Mouse (Mus musculus) mouse embryonic stem cell (cell line): ENCODE measurements around the gene Grm7.

Source experiments
- in situ Hi-C, 2 experiments: fragments of 300-500 bp; cut with MboI; formaldehyde crosslinking; loops; 1 replicate in 1 of 2; 3 replicates in 1 of 2; pipeline ENCODE4 v1.14.3; 2019 to 2020; ENCODE audit warnings: low sequenced_read_pairs in 2 of 2, low pct_unique_long_range_greater_than_20kb in 1 of 2, mixed read lengths in 1 of 2; ENCODE audit not compliant: unreplicated experiment in 1 of 2

Gene Grm7

DNA sequence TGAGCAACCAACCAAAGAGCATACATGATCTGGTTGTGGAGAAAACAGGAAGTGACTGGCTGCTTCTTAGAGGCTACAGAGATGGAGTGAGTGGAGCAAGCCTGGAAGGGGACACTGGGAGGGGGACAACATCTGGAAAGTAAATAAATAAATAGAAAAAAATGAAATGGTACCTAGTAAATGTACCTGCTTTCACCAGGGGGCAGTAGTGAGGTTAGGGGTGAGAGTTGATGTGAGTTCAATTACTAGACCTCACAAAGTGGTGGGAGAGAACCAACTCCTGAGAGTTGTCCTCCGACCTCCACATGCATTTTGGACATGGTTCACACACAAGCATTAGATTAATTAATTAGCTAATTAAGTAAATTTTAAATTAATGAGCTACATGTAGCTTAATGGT is 615.8 kb downstream of the Grm7 start:
- in situ Hi-C loops: no loop called here

DNA sequence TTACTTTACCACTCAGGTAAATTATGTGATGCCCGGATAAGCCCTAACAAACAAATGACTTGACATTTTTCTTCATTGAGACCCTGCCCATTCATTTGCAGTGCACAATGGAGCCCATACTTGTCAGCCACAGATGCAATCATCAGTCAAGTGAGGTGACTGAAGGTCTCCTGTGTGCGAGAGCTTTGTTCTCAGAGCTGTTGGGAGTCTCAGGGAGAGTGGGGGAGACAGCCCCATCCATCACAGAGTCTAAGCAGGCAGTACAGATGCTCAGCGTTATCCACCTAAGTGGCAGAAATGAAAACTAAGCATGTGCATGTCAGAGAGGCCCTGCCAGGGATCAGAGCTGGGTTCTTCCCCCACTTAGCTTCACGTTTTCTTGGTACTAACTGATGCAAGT is 631.3 kb downstream of the Grm7 start:
- in situ Hi-C loops: no loop called here

DNA sequence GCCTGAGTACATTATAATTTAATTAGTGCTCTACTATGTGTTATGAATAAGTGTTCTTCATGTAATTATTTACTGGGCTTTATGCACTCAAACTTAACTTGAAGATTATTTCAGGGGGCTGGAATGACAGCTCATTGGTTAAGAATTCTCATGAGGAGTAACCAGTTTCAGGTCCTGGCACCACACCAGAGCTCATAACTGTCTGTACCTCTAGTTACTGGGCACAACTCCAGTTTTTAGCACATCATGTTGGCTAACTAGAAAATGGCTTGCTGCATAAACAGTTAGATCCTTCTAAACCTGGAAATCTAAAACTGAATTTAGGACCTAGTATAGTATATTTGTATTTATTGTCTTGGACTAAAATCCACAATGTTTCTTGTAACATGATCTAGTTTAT is 633.1 kb downstream of the Grm7 start:
- in situ Hi-C loops: no loop called here

DNA sequence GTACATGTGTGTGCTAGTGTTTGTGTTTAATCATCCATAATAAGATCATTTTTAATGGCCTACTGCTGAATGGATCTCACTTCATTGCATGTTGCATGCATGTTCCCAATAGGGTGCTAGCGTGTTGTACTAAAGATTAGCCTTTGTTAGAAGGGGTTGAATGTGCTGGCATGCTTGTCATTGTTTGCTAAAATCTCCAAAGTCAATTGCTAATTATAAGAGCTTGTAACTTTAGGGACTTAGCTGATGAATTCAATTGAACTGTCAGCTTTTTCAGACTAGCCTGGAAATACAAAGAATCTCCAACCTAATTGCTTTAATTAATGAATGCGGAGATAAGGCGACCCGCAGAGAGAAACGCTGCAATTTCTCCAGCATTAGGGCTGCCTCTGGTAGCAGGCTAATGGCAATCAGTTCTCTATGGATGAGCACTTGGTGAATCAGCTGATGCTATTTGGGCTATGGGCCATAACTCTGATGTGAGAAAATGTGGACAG is 648.2 kb downstream of the Grm7 start:
- in situ Hi-C loops: no loop called here

DNA sequence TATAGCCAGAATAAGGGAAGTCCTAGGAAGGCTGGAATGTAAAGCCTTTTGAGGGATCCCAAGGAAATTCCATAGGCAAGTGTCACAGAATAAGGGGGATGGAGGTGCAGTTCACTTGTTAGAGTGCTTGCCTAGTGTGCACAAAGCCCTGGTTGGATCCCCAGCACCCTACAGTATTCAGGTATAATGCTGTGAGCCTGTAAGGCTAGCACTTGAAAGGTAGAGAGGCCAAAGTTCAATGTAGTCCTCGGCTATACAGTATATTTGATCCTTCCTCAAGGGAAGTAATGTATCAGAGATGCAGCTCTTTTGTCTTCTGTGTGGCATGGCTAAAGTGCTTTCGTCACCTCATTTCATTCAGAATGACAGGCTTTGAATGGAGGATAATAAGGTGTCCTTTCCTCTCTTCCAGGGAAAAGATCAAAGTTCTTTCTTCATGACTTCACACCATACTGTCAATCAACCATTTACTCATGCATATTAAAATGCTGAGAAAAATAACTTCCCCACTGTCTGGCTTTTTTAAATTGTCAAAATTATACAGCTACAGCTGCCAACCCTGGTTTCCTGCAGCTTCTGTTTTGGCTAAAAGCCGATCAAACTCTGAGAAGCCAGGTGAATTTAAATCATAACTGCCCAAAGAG is 658.7 kb downstream of the Grm7 start:
- in situ Hi-C loops: no loop called here

DNA sequence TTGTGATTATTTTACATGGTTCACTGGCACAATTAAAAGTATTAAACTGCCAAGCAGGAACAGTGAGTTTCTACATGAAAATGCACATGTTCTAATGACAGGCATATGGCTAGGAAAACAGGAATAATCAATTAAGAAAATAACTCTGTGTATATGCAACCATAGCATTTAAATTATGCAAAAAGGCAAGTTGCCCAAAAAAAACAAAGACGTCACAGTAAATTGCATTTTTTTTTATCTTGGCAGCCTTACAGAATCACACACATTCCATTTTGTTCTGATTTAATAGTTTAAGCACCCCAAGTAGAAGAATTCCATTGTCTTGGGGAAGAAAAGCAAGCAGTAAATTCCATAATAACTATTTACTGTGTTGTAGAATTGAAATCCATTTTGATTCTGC is 716.3 kb downstream of the Grm7 start:
- in situ Hi-C loops: no loop called here

DNA sequence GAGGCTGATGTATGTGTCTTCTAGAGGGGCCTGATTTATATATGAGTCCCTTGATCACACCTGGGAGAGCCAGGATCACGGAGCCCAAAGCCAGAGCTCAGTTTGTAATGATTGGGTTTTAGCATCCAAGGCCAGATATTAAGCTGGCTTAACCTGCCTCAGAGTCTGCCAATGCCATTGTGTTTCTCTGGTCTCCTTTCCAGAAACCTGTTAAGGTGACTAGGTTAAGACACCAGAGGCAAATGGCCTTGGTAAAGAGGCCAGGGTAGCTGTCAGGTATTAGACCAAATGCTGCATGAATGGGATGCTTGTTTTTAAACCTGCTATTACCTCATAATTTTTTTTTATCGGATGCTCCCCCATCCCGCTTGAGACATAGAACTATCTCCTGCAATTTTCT is 722.7 kb downstream of the Grm7 start:
- in situ Hi-C loops: no loop called here

DNA sequence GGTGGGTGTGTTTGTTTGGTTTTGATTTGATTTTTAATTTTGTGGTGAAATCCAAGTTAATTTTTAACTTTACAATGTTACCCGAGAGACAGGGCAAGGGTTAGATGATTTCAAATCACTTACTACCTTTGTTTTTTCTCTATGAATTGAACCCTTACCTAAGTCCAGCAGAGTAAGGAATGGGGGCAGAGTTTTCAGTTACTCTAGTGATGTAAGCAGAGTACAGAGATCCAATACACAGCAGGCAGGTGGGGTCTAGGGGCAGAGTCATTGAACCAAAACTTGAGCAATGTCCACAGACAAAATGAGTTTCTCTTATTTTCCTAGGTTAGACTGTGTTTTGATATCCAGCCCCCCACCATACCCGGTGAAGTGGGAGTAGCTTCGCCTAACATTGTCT is 723.2 kb downstream of the Grm7 start:
- in situ Hi-C loops: no loop called here

DNA sequence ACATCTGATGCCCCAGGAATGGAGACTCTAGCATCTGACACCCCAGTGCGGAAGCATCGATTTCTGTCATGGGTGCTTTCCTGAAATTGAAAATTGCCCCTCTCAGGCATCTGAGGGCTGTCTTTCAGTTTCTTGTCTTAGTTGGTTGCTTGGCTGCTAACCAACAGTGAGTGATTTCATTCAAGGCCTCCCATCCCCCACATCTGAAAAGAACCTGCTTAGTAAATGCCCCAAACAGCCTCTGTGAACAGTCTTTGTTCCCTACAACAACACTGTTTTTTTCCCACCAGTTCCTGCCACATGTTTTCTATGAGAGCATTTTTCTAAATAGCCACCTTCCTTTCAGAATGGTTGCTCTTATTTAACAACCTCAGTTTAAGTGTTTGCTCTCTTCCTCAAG is 723.6 kb downstream of the Grm7 start:
- in situ Hi-C loops: no loop called here

DNA sequence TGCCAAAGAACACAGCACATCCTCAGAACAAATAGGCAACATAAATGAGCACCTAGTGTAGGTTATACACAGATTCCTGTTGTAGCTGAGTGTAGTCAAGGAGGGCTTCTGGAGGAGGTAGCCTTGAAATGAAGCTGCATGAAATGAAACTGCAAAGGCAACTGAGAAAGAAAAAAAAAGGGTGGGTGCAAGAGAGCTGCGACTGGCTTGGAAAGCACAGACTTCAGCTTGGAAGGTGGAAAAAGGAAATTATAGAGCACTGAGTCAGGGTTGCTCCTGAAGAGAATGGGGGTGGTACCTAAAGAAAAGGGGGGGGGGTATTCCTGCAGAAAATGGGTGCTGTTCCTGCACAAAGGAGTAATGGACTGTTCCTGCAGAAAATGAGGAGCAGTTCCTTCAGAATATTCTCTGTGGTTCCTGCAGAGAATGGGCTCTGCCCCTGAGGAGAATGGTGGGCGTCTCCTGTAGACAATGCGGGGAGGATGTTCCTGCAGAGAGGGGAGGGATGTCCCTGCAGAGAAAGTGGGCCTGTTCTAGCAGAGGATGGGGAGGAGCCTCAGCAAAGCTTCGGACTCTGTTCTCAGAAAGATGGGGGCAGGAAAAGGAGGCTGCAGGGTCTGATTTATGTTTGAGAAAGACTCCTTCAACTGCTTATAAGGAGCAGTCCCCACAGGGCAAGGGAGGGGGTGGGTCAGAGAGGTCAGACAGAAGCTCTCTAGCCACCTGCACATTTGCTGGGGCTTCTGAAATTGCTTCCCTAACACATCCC is 726.4 kb downstream of the Grm7 start:
- in situ Hi-C loops: no loop called here

DNA sequence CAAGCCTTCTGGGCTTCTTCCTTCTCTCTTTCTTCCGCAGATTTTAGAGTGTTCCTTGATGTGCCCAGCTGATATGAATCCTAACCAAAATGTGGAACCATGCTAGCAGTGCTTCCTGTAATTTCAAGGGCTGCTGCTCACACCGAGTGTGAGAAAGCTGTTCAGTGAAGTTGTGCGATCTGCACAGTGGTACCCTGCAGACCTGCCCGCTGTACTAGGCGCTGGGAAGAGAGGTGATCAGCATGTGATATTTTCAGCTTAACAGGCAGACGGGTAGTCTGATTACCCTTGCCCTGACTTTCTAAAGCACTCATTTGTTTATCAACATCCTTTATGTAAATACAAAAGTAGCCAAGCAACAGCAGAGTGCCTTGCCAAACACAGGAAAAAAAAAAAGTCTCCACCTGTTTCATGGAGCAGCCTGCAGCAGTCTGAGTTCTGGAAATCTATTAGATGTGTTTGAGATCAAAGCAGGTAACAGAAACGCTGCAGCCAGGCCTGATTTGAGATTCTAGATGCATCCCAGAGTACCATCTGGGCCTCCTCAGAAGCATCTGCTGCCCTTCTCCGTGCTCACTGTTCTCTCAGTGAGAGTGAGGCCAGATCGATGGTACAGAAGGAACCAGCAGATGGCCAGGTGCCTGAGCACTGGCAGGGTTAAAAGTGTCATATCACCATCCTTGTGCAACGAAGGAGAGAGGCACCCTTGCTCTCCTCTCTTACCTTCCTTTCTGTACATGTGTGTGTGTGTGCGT is 727.4 kb downstream of the Grm7 start:
- in situ Hi-C loops: no loop called here

DNA sequence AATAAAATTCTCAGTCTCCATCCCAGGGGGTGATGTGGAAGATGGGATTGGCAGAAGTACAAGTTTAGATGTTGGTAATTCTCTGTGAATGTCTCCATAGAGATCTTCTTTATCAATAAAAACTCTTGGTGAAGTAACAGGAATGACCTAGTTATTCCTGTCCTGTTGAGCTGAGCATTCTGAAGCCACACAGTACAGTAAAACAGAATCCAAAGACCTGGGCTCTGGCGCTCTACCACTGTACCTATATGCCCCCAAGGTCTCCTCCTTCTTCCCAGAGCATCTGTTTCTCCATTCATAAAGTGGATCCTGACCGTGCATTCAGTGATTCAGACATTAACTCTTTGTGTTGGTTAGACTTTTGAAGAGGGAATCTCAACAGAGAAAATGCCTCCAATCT is 735.3 kb downstream of the Grm7 start:
- in situ Hi-C loops: no loop called here

DNA sequence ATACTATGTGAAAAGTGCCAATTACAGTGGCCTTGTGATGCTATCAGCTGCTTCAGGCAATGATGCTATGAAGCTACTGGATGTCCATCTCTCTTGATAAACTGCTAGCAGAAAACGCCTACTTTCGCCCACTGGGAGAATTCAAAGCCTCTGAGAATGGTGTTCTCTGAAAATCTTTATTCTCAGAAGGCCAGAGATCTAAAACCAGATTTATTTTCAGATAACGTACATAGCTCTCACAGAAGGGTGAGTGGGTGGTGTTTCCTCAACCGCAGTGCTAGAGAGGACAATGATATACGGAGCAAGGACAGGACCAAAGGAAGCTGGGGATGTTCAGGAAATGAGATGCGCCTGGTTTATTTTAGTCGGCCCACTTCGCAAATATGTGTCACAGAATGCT is 763.4 kb downstream of the Grm7 start:
- in situ Hi-C loops: no loop called here

DNA sequence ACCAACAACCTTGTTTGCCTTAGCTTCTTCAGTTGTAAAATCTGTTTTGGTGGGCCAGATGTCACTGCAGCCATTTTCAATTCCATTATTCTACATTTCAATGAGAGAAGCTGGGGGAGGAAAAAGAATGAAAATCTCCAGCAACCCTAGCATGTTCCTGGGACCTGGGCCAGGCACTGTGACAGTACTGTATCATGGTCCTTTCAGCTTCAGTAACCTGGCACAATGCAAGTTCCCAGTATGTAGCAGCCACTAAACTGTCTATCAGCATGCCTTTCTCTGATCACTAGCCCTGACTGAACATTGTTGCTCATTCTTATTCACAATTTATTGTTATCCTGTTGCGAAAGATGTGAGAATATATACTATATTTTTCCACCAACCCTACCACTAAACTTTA is 779.4 kb downstream of the Grm7 start:
- in situ Hi-C loops: no loop called here

DNA sequence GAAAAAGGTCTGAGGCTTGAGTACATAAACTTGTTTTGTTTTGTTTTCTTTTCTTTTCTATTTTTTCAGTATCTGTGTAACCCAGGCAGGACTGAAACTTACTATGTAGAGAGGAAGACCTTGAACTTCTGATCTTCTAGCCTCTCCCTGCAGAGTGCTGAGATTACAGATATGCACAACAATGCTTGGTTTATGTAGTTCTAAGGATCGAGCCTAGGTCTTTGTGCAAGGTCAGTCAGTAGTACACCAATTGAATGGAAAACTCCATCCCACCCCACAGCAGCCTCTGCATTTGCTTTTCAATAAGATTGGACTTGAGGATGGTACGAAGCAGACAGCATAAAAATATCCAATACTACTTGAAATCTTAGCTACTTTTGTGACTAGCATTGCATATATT is 800.8 kb downstream of the Grm7 start:
- in situ Hi-C loops: no loop called here

DNA sequence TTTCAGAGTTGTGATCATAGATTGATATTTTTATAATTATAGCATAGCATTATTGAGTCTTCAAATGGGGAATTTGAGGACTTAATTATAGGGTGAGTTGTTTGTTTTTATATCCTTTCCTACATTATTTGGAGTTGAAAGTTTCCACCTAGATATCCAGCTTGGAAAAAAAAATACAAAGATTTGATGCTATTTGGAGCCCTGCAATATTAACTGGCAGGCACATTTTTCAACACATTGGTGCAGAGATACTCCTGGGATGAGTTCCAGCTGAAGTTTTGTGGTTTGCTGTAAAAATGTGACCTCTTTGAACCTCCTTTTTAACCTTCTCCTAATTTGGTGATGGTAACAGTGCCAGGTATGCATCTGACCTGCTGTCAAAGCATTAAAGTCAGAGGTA is 802.5 kb downstream of the Grm7 start:
- in situ Hi-C loops: no loop called here

DNA sequence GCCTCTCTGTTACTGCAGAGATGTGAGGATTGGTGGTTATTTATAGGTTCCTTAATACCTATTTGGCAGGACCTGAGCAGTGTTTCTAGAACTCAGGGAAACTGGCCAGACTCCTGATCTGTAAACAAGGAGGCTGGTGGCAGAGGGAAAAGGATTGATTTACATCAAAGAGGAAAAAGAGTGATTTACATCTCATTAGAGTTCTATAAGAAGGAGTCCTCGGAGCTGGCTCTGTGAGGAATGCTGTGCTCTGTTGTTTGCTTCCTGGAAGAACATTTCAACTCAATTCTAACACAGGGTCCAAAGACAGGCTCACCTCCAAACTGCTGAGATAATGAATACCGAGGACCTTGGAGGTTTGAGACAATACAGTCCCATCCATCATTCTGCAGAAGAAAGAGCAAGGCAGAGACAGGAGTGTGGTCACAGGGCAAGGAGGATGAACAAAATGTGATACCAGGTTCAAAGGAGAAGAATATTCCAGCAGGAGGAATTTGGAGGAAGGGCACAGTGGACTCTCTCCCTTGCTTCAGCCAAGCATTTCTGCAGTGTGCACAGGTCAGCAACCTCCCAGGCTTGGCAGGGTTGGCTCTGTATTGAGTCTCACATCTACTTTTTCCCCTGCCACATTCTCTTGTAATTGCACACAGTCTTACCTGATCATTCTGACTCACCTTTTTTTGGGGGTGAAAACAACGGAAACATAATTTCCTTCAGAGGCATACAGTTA is 803.8 kb downstream of the Grm7 start:
- in situ Hi-C loops: no loop called here

DNA sequence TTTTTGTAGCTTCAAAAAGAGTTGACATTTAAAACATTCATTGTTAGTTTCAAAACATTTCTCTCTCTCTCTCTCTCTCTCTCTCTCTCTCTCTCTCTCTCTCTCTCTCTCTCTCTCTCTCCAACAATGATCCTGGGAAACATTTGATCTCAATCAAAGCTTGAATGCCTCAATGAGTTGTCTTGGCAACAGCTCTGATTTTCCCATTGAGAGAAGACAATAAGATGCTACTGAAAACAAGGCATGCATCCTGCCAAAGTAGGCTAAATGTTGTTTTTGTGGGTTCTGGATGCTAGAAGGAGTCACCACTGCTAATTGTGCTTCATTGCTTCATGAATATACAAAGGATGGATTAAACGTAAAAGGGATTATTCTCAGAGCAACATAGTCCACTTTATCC is 836.5 kb downstream of the Grm7 start:
- in situ Hi-C loops: no loop called here

DNA sequence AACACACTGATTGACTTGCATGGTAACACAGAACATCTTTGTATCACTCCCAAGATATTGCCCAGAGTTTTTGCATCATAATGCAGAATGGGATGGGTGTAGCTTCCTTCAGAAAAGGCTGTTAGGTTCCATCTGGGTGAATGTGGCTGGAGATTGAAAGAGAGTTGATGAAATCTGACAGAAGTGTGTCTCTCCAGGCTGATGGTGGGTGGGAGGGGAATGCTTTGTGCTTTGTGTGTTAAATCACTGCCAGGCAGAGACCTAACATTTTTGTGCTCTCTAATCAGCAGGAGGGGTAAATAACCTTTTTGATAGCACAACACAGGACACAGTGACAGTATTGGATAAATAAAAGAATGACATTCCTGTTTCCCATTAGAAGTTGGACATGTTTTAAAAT is 840.7 kb downstream of the Grm7 start:
- in situ Hi-C loops: no loop called here
